Mouse (Mus musculus) left cerebral cortex, postnatal 10 days (tissue): Measurements from ENCODE around the gene Shc1. TPM values are rescaled to one million over a fixed set of nuclear protein-coding genes. Genes with fewer than 3 reads are reported as not detected.

Experiments used
- DNase-seq, 2 experiments: peaks; one replicate each; pipeline ENCODE4 v3.0.0; 2021 to 2022; ENCODE audit warnings: low spot score in 2 of 2, mixed read lengths in 1 of 2; ENCODE audit errors: extremely low spot score in 1 of 2
- intact Hi-C: fragments of 180-260 bp; cut with DNase I; formaldehyde crosslinking; loops from one replicate; pipeline ENCODE4 v1.15.1; 2025
- total RNA-seq, 2 experiments: library from RNA; stranded (reverse); gene quantifications; 2 replicates each; pipeline ENCODE4 v1.2.3; 2021

Gene Shc1
- total RNA-seq, 2 experiments from 2014 or later, result 12.2 to 13.8 TPM

DNA sequence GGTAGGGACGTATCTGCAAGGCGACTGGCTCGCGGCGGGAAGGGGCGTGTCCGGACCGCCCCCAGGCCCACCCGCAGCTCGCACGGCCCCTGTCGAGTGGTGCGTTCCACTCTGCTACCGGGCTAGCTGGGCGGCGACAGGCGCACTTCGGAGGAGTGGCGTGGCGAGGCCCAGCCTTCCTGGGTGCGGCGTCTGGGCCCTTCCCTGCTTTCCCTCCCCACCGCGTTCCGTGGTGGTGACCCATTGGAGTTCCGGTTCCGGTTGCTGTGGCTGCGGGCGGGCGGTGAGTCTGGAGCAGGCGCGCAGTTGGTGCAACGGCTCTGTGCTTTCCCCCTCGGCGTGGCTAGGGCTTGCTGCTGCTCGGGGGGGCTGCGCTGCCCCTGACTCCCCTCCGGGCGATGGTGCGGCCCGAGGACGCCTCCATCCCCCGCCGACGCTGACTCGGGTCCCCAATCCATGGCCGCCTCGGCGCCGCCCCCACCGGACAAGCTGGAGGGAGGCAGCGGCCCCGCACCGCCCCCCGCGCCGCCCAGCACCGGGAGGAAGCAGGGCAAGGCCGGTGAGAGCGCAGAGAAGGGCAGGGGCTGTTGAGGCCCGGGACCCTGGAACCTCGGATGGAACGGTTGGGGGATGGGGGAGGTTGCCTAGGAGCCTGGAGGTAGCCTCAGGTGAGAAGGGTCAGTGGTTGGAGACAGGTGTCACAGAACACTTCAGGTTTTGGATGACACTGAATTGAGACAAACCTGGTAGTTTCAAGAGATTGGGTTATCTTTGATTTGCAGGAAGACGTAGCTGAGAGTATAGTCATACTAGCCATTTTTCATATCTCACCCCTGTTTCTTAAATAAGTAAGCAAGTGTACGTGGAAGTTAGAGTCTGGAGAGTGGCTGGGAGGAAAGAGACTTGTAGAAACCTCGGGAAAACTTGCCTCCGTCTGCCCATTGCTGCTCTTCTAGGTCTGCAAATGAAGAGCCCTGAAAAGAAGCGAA is 12.2 kb downstream of the Shc1 start, which contains the start of gene Pygo2:
TSS of gene Pygo2 (plus strand) at position 44 of the 989 bp plus-strand sequence.
- intact Hi-C loops, result no loop called here
- DNase-seq, result peak; percentile 95 to 98

DNA sequence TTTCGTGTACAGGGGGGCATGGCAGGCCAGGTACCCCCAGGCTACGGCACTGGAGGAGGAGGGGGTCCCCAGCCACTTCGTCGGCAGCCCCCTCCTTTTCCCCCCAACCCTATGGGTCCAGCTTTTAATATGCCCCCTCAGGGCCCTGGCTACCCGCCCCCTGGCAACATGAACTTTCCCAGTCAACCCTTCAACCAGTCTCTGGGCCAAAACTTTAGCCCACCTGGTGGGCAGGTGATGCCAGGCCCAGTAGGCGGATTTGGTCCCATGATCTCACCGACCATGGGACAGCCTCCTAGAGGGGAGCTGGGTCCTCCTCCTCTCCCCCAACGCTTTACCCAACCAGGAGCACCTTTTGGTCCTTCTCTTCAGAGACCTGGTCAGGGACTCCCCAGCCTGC is 14.4 kb downstream of the Shc1 start:
- no peak for DNase-seq
- intact Hi-C loops, result no loop called here

DNA sequence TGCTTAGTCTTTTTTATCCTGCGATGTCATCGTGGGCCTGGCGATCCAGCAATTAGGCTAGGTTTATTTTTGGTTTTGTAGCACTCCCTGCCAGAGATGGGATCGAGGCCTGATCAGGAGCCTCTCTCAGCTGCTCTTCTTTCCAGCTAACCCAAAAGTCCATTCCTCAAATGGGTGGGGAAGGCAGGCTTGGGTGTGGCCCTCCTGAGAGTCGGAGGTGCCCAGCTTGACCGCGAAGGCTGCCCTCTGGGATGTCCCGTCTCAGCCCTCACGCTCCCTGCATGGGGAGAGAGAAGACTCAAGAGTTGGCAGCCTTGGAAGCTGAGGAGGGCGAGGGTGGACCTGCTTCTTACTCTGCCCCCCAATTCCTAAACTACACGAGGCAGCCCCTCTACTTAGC is 16.3 kb downstream of the Shc1 start:
- intact Hi-C loops, result no loop called here

DNA sequence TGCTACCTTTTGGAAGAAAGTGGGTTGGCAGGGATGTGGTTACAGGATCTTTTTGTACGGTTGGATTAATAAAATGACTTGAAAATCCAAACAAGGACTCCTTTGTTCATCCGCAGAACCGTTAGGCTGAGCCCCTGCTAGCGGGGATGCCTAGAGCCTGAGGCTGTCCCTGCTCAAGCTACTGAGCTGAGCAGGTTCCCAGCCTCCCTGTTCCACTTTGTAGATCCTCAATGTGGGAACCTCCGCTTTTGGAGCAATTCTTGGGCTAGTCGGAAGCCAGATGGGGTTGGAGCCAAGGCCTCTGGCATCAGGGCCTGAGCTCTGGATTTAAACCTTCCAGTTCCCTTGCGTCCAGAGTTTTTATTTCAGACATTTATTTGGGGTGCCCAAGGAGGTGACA is 16.8 kb downstream of the Shc1 start:
- DNase-seq, result no peak
- intact Hi-C loops, result no loop called here

More for the DNA sequence above, 16.3 kb downstream of the Shc1 start:
- no peak for DNase-seq

DNA sequence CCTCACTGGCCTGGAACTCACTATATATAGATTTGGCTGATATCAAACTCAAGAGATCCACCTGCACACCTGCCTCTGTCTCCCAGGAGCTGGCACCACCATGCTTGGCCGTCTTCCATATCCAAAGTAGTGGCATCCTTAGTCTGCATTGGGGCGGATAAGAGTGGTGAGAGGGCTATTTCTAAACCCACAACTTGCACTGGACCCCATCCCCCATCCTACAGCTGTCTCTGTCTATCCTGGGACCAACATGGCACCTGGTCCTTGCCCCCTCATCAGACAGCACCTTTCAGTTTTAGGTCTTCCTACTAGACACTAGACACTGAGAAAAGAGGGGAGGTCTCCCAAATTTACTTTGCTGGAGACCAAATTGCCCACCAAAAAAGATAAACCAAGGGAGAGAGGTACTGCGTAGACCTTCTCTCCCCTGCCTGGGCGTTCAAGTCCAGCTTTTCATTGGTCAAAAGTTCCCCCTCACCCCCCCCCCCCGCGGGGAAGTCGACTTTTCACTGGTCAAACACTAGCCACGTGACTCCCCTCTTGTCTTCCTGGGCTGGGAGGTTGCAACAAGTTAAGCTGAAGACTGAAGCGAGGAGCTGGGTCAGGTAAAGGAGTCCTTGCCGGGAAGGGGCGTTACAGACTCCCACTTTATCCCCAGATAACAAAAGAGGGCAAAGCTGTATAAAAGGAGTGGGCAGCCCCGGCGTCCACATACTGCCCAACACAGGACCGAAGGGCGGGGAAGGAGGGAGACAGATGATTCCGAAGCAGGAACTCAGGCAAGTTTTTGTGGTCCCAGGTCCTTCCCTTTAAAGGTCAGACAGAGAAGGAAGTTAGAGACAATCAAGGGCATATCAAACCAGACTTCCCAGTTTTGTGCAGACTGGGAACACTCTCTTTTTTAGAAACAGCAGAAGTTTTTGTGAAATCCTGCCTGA is 18.2 kb downstream of the Shc1 start, which contains the start of gene Pbxip1:
TSS of gene Pbxip1 (plus strand) at position 531 of the 938 bp plus-strand sequence.
- intact Hi-C loops, result no loop called here
- DNase-seq, result peak in 1 of 2 experiments; percentile 62

DNA sequence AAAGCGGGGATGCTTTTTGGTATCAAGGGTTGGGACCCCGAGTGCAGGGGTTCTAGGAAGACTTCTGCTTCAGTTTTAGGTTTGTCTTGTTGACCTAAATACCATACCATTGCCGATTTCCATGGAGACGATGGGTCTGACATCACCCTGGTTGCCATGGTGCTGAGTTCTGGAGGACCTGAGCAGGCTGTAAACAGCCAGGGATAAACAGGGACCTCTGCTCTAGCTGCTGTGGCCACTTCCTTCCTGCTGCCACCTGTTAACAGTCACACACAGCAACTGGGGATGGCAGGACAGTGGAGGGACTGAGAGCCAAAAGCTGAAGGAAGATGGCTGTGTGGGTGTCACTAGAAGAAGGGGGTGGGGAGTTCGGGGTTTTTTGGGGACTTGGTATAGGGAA is 19.0 kb downstream of the Shc1 start:
- peak; percentile 43 to 53 for DNase-seq
- intact Hi-C loops, result no loop called here

DNA sequence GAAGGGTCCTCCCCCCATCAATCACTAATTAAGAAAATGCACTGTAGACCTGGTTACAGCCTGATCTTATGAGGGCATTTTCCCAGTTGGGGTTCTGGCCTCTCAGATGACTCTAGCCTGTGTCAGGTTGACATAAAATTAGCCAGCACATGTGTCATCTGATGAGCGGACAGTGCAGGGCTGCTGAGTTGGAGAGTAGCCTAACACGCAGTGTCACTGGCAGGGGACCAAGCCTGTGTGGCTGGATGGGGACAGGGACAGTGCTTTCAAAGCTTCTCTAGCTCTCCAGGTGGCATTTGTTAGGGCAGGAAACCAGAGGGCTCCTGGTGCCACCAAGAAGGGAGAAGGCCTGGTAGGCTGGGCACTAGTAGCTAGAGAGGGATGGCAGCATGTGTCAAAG is 22.4 kb downstream of the Shc1 start:
- DNase-seq, result no peak
- intact Hi-C loops, result no loop called here

DNA sequence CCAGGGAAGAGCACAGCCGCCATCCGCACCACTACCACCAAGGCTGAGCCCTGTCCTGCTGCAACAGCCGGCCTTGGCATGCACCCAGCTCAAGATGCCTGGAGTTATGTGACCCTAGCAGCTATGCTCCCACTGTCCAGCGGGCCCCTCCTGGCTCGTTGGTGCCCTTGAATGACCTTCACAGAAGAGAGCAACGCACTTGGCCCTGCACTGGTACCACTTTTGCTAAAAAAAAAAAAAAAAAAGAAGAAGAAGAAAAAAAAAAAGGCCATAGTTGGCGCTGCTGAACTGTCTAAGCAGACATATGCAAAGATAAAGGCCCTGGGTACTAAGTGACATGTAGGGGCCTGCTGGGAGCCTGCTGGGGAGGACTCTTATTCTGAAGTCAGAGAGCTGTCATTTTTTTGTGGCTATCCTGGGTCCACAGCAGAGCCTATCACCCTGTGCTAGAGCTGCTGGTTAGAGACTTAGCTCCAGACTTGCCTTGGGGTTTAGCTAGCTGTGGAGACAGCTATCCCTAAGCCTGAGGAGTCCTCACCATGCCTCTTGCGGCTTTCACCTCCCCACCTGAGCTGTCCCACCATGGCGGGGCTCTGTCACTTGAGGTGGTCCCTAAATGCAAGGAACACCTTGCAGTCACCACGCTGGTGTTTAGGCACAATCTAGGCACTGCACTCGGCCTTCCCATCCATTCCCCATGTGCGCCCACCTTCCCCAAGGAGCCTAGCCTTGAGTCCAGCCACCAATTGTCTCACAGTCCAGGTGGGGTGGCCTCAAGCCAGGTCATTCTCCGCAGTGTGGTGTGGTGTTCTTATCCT is 30.7 kb downstream of the Shc1 start:
- DNase-seq, result peak in 1 of 2 experiments; percentile 68
- intact Hi-C loops, result no loop called here

DNA sequence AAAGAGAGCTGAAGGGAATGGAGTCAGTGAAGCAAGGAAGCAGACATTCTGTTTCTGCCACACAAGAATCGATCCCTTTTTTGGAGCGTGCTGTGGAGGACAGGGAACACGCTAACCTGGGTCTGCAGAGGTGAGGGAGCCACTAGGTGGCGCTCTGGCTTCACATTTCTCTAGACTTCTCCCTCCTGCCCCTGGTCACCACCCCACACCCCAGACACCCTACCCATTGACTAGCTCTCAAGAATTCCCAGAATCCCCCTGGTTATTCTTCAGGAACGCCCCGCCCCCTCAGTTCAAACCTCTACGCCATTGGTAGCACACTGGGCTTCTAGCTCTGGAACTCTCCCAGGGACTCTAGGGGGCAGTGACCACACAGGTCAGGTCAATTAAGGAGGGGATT is 31.3 kb downstream of the Shc1 start:
- intact Hi-C loops, result no loop called here

DNA sequence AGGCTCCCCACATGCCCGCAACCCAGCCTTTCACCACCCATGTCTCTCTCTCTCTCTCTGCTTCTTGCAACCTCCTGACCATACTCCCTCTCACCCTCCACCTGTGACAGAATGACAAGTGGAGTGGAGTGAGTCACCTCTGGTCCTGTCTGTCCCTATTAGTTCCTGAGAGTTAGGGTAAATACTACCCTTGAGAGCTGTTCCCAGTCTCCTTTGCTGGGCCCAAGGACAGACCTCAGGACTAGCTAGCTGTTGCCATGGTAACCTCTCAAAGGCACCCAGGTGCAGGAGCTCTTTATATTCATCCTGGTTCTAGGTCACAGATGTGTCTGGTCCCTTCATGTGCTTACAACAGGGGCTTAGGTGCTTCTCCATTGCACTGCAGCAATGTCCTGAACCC is 33.7 kb downstream of the Shc1 start:
- intact Hi-C loops, result no loop called here

More for the DNA sequence above, 31.3 kb downstream of the Shc1 start:
- DNase-seq, result peak; percentile 55 to 82

DNA sequence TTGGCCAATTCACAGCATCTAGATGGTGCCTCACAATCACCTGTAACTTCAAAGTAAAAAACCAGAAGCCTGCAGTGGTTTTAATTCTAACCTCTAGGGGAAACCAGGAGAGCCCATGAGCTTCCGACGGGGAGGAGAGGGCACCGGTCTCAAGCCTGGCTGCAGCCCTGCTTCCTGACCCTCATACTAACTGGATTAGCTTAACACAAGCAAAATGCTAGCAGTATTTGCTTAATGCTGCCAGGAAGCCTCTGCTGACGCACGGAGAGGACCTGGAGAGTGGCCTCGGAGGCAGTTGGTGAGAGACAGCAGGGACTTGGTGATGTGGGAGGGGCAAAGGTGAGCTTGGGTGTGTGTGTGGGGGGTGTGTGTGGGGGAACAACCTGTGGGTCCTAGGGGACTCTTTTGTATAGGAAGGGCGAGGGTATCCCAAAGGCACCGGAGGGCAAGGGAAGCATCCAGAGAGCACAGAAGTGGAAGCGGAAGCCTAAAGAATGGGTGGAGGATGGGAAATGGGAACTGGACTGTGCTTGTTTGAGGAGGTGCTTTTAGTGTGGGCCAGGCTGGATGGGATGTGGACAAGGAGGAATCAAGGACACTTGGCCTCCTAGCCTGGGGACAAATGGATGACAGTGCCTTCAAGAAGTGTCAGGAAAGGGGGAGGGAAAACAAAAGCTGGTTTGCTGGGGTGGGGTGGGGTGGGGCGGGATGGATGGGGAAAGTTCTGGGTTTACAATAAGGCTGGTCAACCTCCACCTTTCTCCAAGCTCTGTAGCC is 36.3 kb downstream of the Shc1 start, which contains the start of gene Pmvk:
TSS of gene Pmvk (plus strand) at position 141 of the 777 bp plus-strand sequence.
- intact Hi-C loops, result no loop called here
- DNase-seq, result no peak

More for the DNA sequence above, 33.7 kb downstream of the Shc1 start:
- no peak for DNase-seq

DNA sequence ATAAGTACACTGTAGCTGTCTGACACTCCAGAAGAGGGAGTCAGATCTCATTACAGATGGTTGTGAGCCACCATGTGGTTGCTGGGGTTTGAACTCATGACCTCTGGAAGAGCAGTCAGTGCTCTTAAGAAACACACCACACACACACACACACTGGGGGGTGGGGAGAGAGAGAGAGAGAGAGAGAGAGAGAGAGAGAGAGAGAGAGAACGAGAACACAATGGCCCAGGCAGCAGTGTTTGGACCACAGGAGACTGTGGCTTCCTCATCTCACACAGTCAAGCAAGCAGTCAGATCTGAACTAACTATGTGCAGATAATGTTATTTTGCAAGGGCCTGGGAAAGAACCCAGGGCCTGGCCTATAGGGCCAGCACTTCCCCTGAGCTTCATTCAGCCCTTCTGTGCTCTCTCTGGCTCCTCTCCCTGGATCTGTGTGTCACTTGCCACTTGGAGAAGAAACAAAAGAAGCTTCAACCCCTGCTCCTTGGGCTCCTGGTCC is 37.6 kb downstream of the Shc1 start:
- intact Hi-C loops, result no loop called here

DNA sequence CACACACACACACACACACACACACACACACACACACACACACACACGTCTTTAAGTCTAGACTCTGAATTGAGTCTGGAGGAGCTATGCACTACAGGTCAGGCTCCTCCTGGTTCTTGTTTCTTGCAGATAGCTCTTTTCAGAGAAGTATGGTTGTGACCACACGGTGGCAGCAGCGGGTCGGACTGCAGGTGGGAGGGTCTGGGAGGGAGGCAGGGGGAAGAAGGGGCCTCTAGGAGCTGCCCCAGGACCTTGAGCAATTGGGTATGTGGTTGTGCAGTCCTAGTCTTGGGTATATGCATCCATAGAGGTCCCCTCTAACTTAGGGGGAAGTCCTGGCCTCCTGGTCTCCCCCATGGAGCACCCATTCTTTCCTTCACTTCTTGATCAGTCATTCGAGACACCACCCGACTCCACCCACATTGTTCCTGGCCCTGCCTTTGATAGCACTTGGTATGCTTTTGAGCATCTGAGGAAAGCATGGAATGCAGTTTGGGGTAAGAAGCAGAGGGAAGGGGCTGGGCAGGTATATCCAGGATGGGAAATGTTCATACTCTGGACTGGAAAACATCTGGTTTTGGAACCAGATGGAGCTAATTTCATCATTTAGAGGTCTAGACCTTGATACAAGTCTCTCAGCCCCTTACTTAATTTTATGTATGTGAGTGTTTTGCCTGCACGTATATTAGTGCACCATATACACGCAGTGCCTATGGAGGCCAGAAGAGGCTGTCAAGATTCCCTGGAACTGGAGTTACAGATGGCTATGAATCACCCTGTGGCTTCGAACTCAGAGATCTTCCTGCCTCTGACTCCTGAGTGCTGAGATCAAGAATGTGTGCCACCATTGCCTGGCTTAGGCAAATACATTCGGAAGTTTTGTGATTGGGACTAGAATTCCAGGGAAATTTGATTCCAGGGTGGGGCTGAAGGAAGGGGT is 38.8 kb downstream of the Shc1 start:
- intact Hi-C loops, result no loop called here
- peak in 1 of 2 experiments; percentile 69 for DNase-seq

More for the DNA sequence above, 37.6 kb downstream of the Shc1 start:
- no peak for DNase-seq

DNA sequence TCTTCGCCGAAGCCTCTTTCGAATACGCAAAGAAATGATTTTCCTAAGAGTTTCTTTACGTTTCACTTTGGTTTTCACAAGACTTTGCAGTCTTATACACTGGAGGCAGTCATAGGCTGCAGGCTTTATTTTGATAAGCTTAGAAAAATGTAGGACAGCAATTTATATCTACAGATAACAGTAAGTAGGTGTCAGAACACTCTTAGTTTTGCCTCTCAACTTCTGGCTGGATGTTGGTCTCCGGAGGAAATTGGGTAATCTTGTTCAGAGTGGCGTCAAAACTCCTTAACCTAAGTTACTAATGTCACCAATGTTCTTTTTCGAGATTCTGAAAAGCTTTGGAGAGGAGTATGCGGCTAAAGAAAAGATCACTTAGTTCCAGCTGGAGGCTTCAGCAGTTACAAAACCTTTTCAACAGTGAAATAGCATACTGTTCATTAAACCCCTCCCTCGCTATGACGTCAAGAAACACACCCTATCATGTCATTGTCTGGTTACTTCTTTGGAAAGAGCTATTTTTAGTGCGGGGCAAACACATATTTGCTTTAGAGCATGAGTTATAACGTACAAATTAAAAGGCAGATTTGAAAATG is 40.2 kb downstream of the Shc1 start:
- intact Hi-C loops, result no loop called here
- no peak for DNase-seq

DNA sequence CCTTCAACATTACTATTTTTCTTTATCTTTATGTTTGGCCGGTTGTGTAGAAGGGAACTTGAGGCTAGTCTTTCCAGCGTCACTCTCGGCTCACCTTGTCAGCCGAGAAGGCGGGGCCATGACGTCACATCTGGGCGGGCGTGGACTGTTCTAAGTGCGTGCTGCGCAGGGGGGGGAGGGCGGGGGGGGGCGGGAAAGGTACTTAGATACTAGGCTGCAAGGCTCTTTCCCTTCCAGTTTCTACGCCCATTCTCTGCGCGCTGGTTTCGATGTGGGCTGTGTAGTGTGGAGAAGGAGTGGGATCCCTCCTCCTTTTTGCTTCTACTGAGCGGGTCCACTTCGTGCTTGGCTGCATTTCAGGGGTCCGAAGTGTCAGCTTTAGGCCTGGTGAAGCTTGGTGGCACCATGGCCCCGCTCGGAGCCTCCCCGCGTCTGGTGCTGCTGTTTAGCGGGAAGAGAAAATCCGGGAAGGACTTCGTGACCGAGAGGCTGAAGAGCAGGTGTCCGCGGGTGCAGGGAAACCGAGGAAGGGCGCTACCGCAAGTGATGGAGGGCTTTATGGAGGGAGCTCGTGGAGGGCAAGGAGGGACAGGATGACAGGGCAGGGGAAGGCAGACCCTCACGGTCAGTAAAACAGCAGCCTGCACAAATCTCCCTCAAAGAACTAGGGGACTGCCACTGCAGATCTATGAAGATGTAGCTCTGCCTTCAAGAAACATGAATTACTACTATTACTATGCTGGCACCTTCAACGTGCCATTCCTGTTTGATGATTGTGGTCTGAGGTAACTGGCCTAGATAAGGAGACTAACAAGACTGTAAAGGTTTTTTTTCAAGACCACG is 40.9 kb downstream of the Shc1 start:
- peak; percentile 87 to 95 for DNase-seq
- intact Hi-C loops, result no loop called here
